Mouse (Mus musculus) E14TG2a.4 (cell line): ENCODE data around the gene Ly6g6d.
A peak's percentile ranks its signal among the peaks of the same experiment; 100 is the strongest.

ENCODE experiments used
- H3K27me3 ChIP-seq: 2 replicates; pipeline ENCODE4 v1.6.1; 2014; ENCODE audit warnings: low read length, control low read depth; ENCODE audit not compliant: insufficient read depth
- H3K36me3 ChIP-seq: 2 replicates; pipeline ENCODE4 v1.6.1; 2014; ENCODE audit warnings: low read length, control low read depth; ENCODE audit not compliant: insufficient read depth
- H3K4me1 ChIP-seq: replicated peaks from 2 replicates; pipeline ENCODE4 v1.6.1; 2014; ENCODE audit warnings: low read depth, low read length, control low read depth
- H3K4me3 ChIP-seq: replicated peaks from 2 replicates; pipeline ENCODE4 v1.5.1; 2014; ENCODE audit warnings: mild to moderate bottlenecking, low read length
- H3K9me3 ChIP-seq: 2 replicates; pipeline ENCODE4 v1.6.1; 2014; ENCODE audit warnings: low read length, control low read depth
- CTCF ChIP-seq: conservative IDR thresholded peaks from 2 replicates; pipeline ENCODE4 v1.5.1; 2014; ENCODE audit warnings: low read length
- NANOG ChIP-seq: IDR thresholded peaks from 2 replicates; pipeline ENCODE4 v1.6.1; 2014; ENCODE audit warnings: borderline replicate concordance, low read length, mixed read lengths
- POU5F1 ChIP-seq: IDR thresholded peaks from 2 replicates; pipeline ENCODE4 v1.6.1; 2014; ENCODE audit warnings: low read length, borderline replicate concordance

Ly6g6d gene

DNA sequence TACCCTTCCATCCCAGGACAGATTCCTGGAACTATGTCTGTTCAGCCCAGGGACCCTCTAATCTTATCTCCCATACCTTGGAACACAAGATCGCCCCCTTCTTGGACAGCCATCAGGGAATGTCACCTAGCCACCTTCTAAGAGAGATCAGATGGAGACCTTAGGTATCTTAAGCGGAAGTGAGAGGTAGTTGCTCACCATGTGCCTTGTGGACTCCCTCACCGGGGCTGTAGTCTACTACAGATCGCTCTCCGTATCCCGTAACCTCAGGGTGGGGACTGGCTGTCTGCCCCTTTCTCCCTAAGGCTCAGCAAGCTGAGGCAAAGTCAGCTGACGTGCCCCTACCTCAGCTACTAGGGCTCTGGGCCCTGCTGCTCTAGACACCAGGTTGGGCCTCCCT is 26.2 kb upstream of the Ly6g6d start:
- Histone ChIP-seq H3K36me3 (peaks cover 45% of the 10 kb centered on the region), H3K9me3 (no peaks in the 10 kb centered on the region), H3K4me1 (peaks cover 55% of the 10 kb centered on the region), H3K27me3 (no peaks in the 10 kb centered on the region), H3K4me3 (no peak overlapping the region)
- TF ChIP-seq POU5F1: no peak
- TF ChIP-seq CTCF: no peak
- TF ChIP-seq NANOG: no peak

DNA sequence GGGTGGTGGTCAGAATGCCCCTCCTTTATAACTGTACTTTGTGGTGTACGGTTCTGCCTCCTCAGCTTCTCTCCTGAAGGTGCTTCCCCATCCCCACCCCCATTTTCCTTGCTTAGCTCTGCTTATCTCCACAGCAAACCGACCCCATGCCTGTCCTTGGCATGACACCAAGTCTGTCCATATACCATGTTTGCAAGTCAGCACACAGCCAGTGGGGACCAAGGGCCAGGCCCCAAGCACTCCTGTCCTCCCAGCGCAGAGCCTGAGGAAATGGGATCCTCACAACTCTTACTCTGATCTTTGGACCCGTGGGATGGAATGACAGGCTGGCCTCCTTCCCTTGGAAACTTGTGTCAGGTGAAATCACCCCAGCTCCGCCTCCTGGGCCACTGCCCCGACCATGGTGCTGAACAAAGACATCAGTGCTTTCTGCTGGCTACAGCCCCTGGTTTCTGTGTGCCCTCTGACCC is 25.4 kb upstream of the Ly6g6d start:
- Histone ChIP-seq H3K27me3 (no peaks in the 10 kb centered on the region), H3K4me1 (peaks cover 56% of the 10 kb centered on the region), H3K4me3 (no peak overlapping the region), H3K36me3 (peaks cover 53% of the 10 kb centered on the region), H3K9me3 (no peaks in the 10 kb centered on the region)
- TF ChIP-seq POU5F1 (no peak), NANOG (no peak), CTCF (no peak)

DNA sequence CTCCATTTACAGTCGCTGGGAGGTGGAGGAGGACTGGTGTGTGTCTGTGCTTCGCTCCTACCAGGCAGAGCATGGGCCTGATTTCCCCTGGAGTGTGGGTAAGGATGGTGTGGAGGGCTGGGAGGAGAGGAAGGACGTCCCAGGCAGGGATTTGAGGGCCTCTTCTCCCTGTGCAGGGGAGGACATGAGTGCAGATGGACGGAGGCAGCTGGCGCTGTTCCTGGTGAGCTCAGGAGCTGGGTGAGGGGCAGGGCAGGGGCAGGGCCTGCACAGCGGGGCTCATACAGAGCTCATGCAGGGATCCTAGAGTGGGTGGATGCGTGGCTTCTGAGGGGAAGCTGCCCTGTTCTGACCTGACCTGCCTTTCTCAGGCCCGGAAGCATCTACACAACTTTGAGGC is 24.4 kb upstream of the Ly6g6d start:
- TF ChIP-seq CTCF (no peak), NANOG (no peak), POU5F1 (no peak)
- H3K27me3 ChIP-seq: no peaks in the 10 kb centered on the region
- H3K4me1 ChIP-seq: peaks cover 56% of the 10 kb centered on the region

DNA sequence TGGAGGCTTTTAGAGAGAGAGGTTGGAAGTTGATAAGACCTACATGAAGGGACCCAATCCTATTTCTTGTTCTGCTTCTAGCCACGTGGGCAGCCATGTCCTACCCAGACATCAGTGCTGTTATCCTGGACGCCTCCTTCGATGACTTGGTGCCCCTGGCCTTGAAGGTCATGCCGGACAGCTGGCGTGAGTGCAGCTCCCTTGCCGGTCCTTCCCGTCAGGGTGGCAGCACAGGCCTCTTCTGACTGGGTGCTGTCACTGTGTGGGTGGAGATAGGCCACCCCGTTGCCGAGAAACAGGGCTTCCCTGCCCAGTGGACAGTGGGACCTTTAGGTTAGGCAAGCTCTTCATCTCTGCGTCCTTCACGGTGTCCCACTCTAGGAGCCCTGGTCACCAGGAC is 23.3 kb upstream of the Ly6g6d start:
- no peaks in the 10 kb centered on the region for H3K27me3 ChIP-seq
- peaks cover 72% of the 10 kb centered on the region for H3K36me3 ChIP-seq
- H3K9me3 ChIP-seq: no peaks in the 10 kb centered on the region
- no peak overlapping the region for H3K4me3 ChIP-seq
- peaks cover 64% of the 10 kb centered on the region for H3K4me1 ChIP-seq
- TF ChIP-seq POU5F1 (no peak), CTCF (no peak), NANOG (no peak)

More for the DNA sequence above, 24.4 kb upstream of the Ly6g6d start:
- H3K4me3 ChIP-seq: no peak overlapping the region
- peaks cover 61% of the 10 kb centered on the region for H3K36me3 ChIP-seq
- no peaks in the 10 kb centered on the region for H3K9me3 ChIP-seq

DNA sequence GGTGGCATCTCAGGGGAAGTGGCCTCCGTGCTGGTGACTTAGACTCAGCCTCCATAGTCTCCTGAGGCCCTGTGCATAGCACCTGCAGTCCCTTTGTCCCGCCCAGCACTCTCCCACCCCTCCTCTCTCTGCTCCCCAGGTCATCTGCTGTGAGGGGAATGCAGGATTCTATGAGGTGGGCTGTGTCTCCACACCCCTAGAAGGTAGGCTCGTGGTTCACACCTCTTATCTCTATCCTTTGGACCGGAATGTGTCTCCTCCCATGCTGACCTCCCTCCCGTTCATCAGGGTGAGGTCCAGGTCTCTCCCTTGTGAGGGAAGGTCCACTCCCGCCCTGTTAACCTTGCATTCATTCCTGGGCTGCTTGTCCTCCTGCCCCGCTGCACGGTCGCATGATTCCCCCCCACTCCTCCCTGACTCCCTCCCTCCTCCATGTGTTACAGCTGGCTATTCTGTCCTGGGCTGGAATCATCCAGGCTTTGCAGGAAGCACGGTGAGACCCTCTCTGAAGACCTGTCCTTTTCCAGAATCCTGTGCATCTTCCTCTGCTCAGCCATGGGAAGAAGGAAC is 22.4 kb upstream of the Ly6g6d start:
- H3K4me3 ChIP-seq: peak overlapping the region; percentile 35
- TF ChIP-seq CTCF (no peak), POU5F1 (no peak), NANOG (no peak)
- H3K9me3 ChIP-seq: no peaks in the 10 kb centered on the region
- H3K36me3 ChIP-seq: peaks cover 80% of the 10 kb centered on the region
- peaks cover 61% of the 10 kb centered on the region for H3K4me1 ChIP-seq
- H3K27me3 ChIP-seq: no peaks in the 10 kb centered on the region

DNA sequence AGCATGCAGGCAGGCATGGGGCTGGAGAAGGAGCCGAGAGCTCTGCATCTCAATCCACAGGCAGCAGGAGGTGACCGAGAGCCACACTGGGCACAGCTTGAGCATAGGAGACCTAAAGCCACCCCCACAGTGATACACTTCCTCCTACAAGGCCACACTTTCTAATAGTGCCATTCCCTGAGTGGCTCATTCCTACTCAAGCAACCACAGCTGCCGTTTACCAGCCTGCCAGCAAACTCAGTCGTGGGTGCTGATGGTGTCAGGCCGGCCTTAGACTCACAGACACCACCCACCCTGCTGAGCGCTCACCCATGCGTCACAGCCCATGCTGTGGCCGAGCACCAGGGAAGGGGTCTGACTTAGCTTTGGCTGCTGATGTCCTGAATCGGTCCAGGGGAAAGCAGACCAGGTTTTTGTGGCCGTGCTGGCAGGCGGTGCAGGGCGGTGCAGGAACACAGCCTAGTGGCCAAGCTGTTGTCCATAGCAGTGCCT is 19.3 kb upstream of the Ly6g6d start:
- peaks cover 92% of the 10 kb centered on the region for H3K36me3 ChIP-seq
- H3K4me1 ChIP-seq: peaks cover 70% of the 10 kb centered on the region
- peak overlapping the region; percentile 52 for H3K4me3 ChIP-seq
- TF ChIP-seq POU5F1 (no peak), CTCF (no peak), NANOG (no peak)
- no peaks in the 10 kb centered on the region for H3K27me3 ChIP-seq
- H3K9me3 ChIP-seq: no peaks in the 10 kb centered on the region

DNA sequence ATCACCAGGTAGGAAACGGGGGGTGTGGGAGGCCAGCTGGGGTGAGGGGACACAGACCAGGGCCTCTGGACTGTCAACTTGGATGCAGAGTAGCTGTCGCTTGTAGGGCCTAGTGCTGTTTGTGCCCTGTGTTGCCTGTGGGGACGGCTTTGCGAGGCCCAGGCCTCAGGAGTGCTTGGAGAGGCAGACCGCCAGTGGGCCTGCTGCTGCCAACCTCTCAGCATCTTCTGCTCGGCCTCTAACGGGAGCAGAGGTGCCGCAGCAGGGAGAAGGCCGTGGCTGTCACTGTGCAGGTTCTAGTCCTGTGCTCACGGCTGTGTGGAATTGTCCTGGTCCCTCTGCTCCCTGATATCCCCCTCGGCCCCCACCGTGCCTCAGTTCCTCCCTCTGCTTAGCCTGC is 18.7 kb upstream of the Ly6g6d start:
- H3K4me1 ChIP-seq: peaks cover 68% of the 10 kb centered on the region
- peaks cover 91% of the 10 kb centered on the region for H3K36me3 ChIP-seq

DNA sequence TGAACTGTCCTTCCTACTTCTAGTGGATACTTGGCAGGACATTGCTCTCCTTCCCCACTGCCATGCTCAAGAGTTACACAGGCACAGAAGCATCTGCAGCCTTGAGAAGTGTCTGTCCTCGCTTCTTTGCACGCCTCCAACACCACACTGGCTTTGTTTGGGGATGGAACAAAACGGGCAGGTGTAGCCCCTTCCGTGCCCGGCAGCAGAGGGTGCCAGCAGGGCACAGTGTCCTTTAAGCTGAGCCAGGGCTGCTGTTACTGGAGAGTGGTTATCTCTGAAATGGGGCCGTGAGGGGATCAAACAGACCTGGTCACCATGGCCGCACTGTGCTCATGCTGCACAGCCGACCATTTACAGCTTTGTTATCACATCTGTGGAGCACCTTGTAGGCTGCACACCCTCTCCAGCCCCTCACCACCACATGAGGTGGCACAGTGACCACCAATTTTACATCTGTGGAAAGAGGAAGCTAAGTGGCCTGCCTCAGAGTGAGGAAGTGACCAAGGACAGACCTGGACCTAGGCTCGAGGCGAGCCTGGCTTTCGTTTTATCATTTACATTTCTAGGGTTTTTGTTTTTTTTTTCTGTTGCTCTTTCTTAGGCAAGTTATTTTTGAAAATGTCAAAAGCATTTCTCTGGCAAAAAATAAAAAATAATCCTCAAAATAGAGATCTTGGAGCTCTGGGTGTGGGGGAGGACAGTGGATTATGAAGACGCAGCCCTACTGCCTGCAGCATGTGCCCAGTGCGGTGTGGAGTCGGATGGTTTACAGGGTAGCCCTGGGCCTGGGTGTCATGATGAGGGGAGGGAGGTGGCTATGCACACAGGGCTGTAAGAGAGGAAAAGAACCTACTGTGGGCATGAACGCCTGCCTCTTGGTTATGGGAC is 16.9 kb upstream of the Ly6g6d start:
- TF ChIP-seq POU5F1 (no peak), NANOG (no peak), CTCF (no peak)
- H3K9me3 ChIP-seq: no peaks in the 10 kb centered on the region
- peaks cover 89% of the 10 kb centered on the region for H3K36me3 ChIP-seq
- H3K4me1 ChIP-seq: peaks cover 68% of the 10 kb centered on the region
- no peaks in the 10 kb centered on the region for H3K27me3 ChIP-seq
- no peak overlapping the region for H3K4me3 ChIP-seq

More for the DNA sequence above, 18.7 kb upstream of the Ly6g6d start:
- Histone ChIP-seq H3K4me3 (peak overlapping the region; percentile 52), H3K27me3 (no peaks in the 10 kb centered on the region), H3K9me3 (no peaks in the 10 kb centered on the region)
- TF ChIP-seq NANOG: no peak
- no peak for TF ChIP-seq POU5F1
- TF ChIP-seq CTCF: no peak
